Mouse (Mus musculus) liver, postnatal 0 days (tissue): ENCODE measurements around the gene Lman2. TPM values are rescaled to one million over a fixed set of nuclear protein-coding genes. Genes with fewer than 3 reads are reported as not detected.

ENCODE experiments used
- ATAC-seq: fragments of 200-750 bp; cut with Nextera tagmentation; 2 replicates; pipeline ENCODE4 v1.8.0; 2017; ENCODE audit warnings: mild to moderate bottlenecking, moderate library complexity
- DNase-seq: peaks from one replicate; pipeline ENCODE4 v3.0.0-alpha.2; 2016
- H3K27ac ChIP-seq: fragments of 300-500 bp; sonication (generic); 2 replicates; pipeline ENCODE4 v1.5.1; 2014; ENCODE audit warnings: antibody characterized with exemption, moderate library complexity, mild to moderate bottlenecking, low read depth
- H3K27me3 ChIP-seq: fragments of 300-500 bp; sonication (generic); 2 replicates; pipeline ENCODE4 v1.6.1; 2014; ENCODE audit warnings: low read length, control low read depth, mixed read lengths; ENCODE audit not compliant: insufficient read depth
- H3K36me3 ChIP-seq: fragments of 300-500 bp; sonication (generic); replicated peaks from 2 replicates; pipeline ENCODE4 v1.6.1; 2014; ENCODE audit warnings: mild to moderate bottlenecking, control low read depth, low read length, moderate library complexity, mixed read lengths; ENCODE audit not compliant: insufficient read depth
- H3K4me1 ChIP-seq: fragments of 300-500 bp; sonication (generic); 2 replicates; pipeline ENCODE4 v1.6.1; 2014; ENCODE audit warnings: antibody characterized with exemption, mild to moderate bottlenecking, control low read depth; ENCODE audit not compliant: insufficient read depth
- H3K4me2 ChIP-seq: fragments of 300-500 bp; sonication (generic); 2 replicates; pipeline ENCODE4 v1.6.1; 2014; ENCODE audit warnings: low read depth, mild to moderate bottlenecking, low read length, moderate library complexity, mixed read lengths
- H3K4me3 ChIP-seq: fragments of 300-500 bp; sonication (generic); 2 replicates; pipeline ENCODE4 v1.5.1; 2014; ENCODE audit warnings: low read depth, low read length
- H3K9ac ChIP-seq: fragments of 300-500 bp; sonication (generic); replicated peaks from 2 replicates; pipeline ENCODE4 v1.6.1; 2014; ENCODE audit warnings: mild to moderate bottlenecking, moderate library complexity
- H3K9me3 ChIP-seq: fragments of 300-500 bp; sonication (generic); 2 replicates; pipeline ENCODE4 v1.6.1; 2016; ENCODE audit warnings: mild to moderate bottlenecking, control low read depth, low read length, mixed read lengths
- CTCF ChIP-seq: sonication (generic); IDR thresholded peaks from 2 replicates; pipeline ENCODE4 v1.5.1; 2016; ENCODE audit warnings: antibody characterized with exemption, low read depth
- EP300 ChIP-seq: IDR thresholded peaks from 2 replicates; pipeline ENCODE4 v1.6.1; 2016; ENCODE audit warnings: antibody characterized with exemption, low read depth, mild to moderate bottlenecking
- WGBS: fragments of 180-500 bp; shearing (Covaris S2); extraction: QIAGEN DNeasy Blood & Tissue Kit; methylation state at CpG from one replicate; pipeline ENCODE4 v1.1.7; 2014; ENCODE audit not compliant: insufficient replicate concordance; 5-methylcytosine and 5-hydroxymethylcytosine counted together
- polyA plus RNA-seq: library from polyadenylated mRNA; unstranded; fragments of >200 nt; fragmentation: Nextera tagmentation; extraction: Ambion mirVana; gene quantifications from 2 replicates; pipeline ENCODE4 v1.2.1, GENCODE M21; 2015

Lman2 gene
- polyA plus RNA-seq, 1 experiment from 2014 or later: 56.0 TPM

GRCm38 (mm10) chr13:55375877-55376276 lies 13.3 kb upstream of the Lman2 start:
- WGBS: 60% methylated on average over 2 of the region's 2 CpGs
- Histone ChIP-seq H3K4me3 (no peak overlapping the region), H3K9me3 (no peaks in the 10 kb centered on the region), H3K36me3 (no peaks in the 10 kb centered on the region; the same call in 1 of the 2 replicates), H3K4me2 (no peak overlapping the region), H3K9ac (no peak overlapping the region), H3K27me3 (no peaks in the 10 kb centered on the region), H3K27ac (no peak overlapping the region), H3K4me1 (peaks cover 30% of the 10 kb centered on the region)
- ATAC-seq (no peak), DNase-seq (no peak)
- no peak for TF ChIP-seq EP300
- no peak for TF ChIP-seq CTCF

GRCm38 (mm10) chr13:55374206-55374924 lies 11.8 kb upstream of the Lman2 start:
- 71% methylated on average over 6 of the region's 6 CpGs for WGBS
- ATAC-seq (no peak), DNase-seq (no peak)
- no peak overlapping the region for H3K4me3 ChIP-seq
- H3K27ac ChIP-seq: no peak overlapping the region
- H3K9me3 ChIP-seq: no peaks in the 10 kb centered on the region
- no peaks in the 10 kb centered on the region for H3K27me3 ChIP-seq
- no peak overlapping the region for H3K9ac ChIP-seq
- H3K36me3 ChIP-seq: no peaks in the 10 kb centered on the region
- no peak overlapping the region for H3K4me2 ChIP-seq
- H3K4me1 ChIP-seq: peaks cover 44% of the 10 kb centered on the region
- TF ChIP-seq EP300: no peak
- TF ChIP-seq CTCF: no peak

GRCm38 (mm10) chr13:55371740-55372139 lies 9.2 kb upstream of the Lman2 start:
- TF ChIP-seq CTCF: no peak
- no peak for TF ChIP-seq EP300
- WGBS: 60% methylated on average over 5 of the region's 5 CpGs
- ATAC-seq: no peak
- Histone ChIP-seq H3K9me3 (no peaks in the 10 kb centered on the region), H3K9ac (no peak overlapping the region), H3K36me3 (no peaks in the 10 kb centered on the region), H3K27ac (no peak overlapping the region), H3K4me2 (peak overlapping the region; percentile 86), H3K27me3 (no peaks in the 10 kb centered on the region), H3K4me3 (no peak overlapping the region), H3K4me1 (peaks cover 54% of the 10 kb centered on the region)
- no peak for DNase-seq

- no peak for ATAC-seq
- no peak overlapping the region for H3K9ac ChIP-seq
- no peak overlapping the region for H3K4me3 ChIP-seq
Measured at GRCm38 (mm10) chr13:55371007-55371681, 8.6 kb upstream of the Lman2 start.

DNA sequence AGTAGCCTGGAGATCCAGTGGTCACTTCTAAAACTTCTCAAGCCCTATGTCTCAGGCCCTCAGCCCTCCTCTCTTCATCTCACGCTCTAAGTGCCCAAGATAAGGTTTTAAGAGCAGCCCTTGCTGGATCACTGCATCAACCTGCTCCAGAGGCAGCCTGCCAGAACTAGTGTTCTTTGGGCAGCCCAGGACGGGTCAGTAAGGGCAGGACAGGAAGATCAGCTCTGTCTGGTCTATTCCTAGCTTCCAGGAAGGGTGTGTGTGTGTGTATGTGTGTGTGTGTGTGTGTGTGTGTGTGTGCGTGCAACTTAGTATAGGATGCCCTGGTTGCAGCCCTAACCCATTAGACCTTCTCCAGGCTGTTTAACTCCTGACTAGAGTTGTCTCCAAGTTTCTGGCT lies 7.7 kb upstream of the Lman2 start:
- Histone ChIP-seq H3K4me2 (peak overlapping the region; percentile 86), H3K9ac (peak overlapping the region; percentile 68)
- ATAC-seq: peak; percentile 22; the same call in 1 of the 2 replicates

More at GRCm38 (mm10) chr13:55371007-55371681, 8.6 kb upstream of the Lman2 start:
- no peaks in the 10 kb centered on the region for H3K27me3 ChIP-seq
- H3K4me1 ChIP-seq: peaks cover 54% of the 10 kb centered on the region
- H3K27ac ChIP-seq: no peak overlapping the region
- no peak for TF ChIP-seq EP300
- no peak for TF ChIP-seq CTCF
- H3K9me3 ChIP-seq: no peaks in the 10 kb centered on the region
- 70% methylated on average over 8 of the region's 8 CpGs for WGBS
- no peaks in the 10 kb centered on the region for H3K36me3 ChIP-seq
- H3K4me2 ChIP-seq: peak overlapping the region; percentile 86
- DNase-seq: no peak

DNA sequence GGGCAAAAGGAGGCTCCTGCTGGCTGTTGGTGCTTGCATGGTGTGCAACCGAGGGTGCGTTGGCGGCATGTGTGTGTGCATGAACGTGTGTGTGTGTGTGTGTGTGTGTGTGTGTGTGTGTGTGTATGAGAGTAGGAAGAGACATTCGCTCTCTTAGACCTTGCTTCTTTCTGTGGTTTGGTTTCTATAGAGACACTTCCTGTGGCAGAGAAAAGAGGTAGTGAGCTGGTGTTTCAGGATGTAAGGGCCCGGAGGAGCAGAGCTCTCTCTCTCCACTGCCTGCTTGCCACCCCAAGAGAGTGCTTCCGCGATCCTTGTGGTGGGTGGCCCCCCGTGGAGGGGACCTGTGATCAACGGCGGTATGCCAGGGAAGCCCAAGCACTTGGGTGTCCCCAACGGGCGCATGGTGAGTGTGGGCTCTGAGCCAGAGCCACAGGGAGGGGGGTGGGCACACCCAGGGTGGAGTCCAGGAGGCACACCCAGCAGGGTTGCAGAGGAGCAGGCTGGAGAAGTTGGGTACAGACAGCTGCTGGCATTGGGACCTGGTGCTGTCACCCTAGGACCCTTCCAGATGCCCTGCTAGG lies 7.0 kb upstream of the Lman2 start, which contains the start of gene Rgs14:
TSS of gene Rgs14 (plus strand) at position 202 of the 584 bp plus-strand sequence.
- Histone ChIP-seq H3K4me1 (peaks cover 48% of the 10 kb centered on the region), H3K4me3 (peak within 1 kb of the TSS; percentile 56), H3K27me3 (no peaks in the 10 kb centered on the region), H3K9me3 (no peaks in the 10 kb centered on the region), H3K9ac (peak within 1 kb of the TSS; percentile 68), H3K36me3 (no peaks in the 10 kb centered on the region), H3K27ac (peak within 1 kb of the TSS; percentile 78), H3K4me2 (peak within 1 kb of the TSS; percentile 86)
- DNase-seq: peak; percentile 78
- ATAC-seq: peak; percentile 85
- 0 out of 2 replicates have a peak, but pooled peaks have one; percentile 3 for TF ChIP-seq CTCF
- TF ChIP-seq EP300: no peak
- 17% methylated on average over 13 of the region's 13 CpGs for WGBS

More for the DNA sequence above, 7.7 kb upstream of the Lman2 start:
- Histone ChIP-seq H3K4me3 (peak overlapping the region; percentile 56), H3K9me3 (no peaks in the 10 kb centered on the region), H3K27me3 (no peaks in the 10 kb centered on the region), H3K27ac (peak overlapping the region; percentile 78), H3K4me1 (peaks cover 48% of the 10 kb centered on the region), H3K36me3 (no peaks in the 10 kb centered on the region)
- no peak for TF ChIP-seq CTCF
- TF ChIP-seq EP300: no peak
- 30% methylated on average over 3 of the region's 3 CpGs for WGBS
- DNase-seq: no peak
